Mouse (Mus musculus) embryonic facial prominence, embryonic 13.5 days (tissue): Measurements from ENCODE around the gene Cdh26. TPM values are rescaled to one million over a fixed set of nuclear protein-coding genes. Genes with fewer than 3 reads are reported as not detected.
A peak's percentile ranks its signal among the peaks of the same experiment; 100 is the strongest.

Experiments
- ATAC-seq: fragments of 200-750 bp; cut with Nextera tagmentation; 2 replicates; pipeline ENCODE4 v1.8.0; 2017; ENCODE audit warnings: low read depth; ENCODE audit not compliant: insufficient number of reproducible peaks, insufficient read depth, low FRiP score, low TSS enrichment
- H3K27ac ChIP-seq: fragments of 300-500 bp; sonication (generic); 2 replicates; pipeline ENCODE4 v1.5.1; 2015; ENCODE audit warnings: moderate library complexity, mild to moderate bottlenecking, inconsistent platforms
- H3K27me3 ChIP-seq: fragments of 300-500 bp; sonication (generic); 2 replicates; pipeline ENCODE4 v1.6.1; 2015; ENCODE audit warnings: mild to moderate bottlenecking, inconsistent platforms
- H3K36me3 ChIP-seq: fragments of 300-500 bp; sonication (generic); 2 replicates; pipeline ENCODE4 v1.6.1; 2015; ENCODE audit warnings: mild to moderate bottlenecking, inconsistent platforms
- H3K4me1 ChIP-seq: fragments of 300-500 bp; sonication (generic); 2 replicates; pipeline ENCODE4 v1.6.1; 2015; ENCODE audit warnings: inconsistent platforms
- H3K4me2 ChIP-seq: fragments of 300-500 bp; sonication (generic); 2 replicates; pipeline ENCODE4 v1.6.1; 2015; ENCODE audit warnings: moderate library complexity, mild to moderate bottlenecking, inconsistent platforms
- H3K4me3 ChIP-seq: fragments of 300-500 bp; sonication (generic); 2 replicates; pipeline ENCODE4 v1.5.1; 2015; ENCODE audit warnings: mild to moderate bottlenecking, inconsistent platforms
- H3K9ac ChIP-seq: fragments of 300-500 bp; sonication (generic); 2 replicates; pipeline ENCODE4 v1.6.1; 2015; ENCODE audit warnings: mild to moderate bottlenecking, inconsistent platforms
- H3K9me3 ChIP-seq: fragments of 300-500 bp; sonication (generic); 2 replicates; pipeline ENCODE4 v1.6.1; 2016; ENCODE audit warnings: inconsistent platforms
- WGBS: fragments of 180-500 bp; shearing (Covaris S2); methylation state at CpG from one replicate; pipeline ENCODE4 v1.1.7; 2015; ENCODE audit warnings: mixed read lengths; 5-methylcytosine and 5-hydroxymethylcytosine counted together
- polyA plus RNA-seq: library from polyadenylated mRNA; unstranded; fragments of >200 nt; fragmentation: Nextera tagmentation; extraction: Ambion mirVana; gene quantifications from 2 replicates; pipeline ENCODE4 v1.2.1, GENCODE M21; 2015

Cdh26 gene
- 0.59 and 1.7 TPM in 2 replicates for polyA plus RNA-seq

GRCm38 (mm10) chr2:178430231-178430630 lies at the start of gene Cdh26:
Gene Cdh26, plus strand, starts transcription at chr2:178430531.
- no peaks in the 10 kb centered on the region for H3K9me3 ChIP-seq
- H3K27me3 ChIP-seq: peaks cover 6% of the 10 kb centered on the region; the same call in 1 of the 2 replicates
- H3K4me2 ChIP-seq: no peak within 1 kb of the TSS
- no peak within 1 kb of the TSS for H3K9ac ChIP-seq
- H3K27ac ChIP-seq: no peak within 1 kb of the TSS
- H3K36me3 ChIP-seq: no peaks in the 10 kb centered on the region
- ATAC-seq: no peak
- 93% methylated on average over 4 of the region's 4 CpGs for WGBS
- H3K4me3 ChIP-seq: no peak within 1 kb of the TSS
- H3K4me1 ChIP-seq: peaks cover 12% of the 10 kb centered on the region

- H3K4me3 ChIP-seq: no peak within 1 kb of the TSS
- H3K9me3 ChIP-seq: peaks cover 4% of the 10 kb centered on the region; the same call in 1 of the 2 replicates
- H3K27me3 ChIP-seq: peaks cover 4% of the 10 kb centered on the region; the same call in 1 of the 2 replicates
- H3K4me2 ChIP-seq: no peak within 1 kb of the TSS
- no peaks in the 10 kb centered on the region for H3K36me3 ChIP-seq
- H3K9ac ChIP-seq: no peak within 1 kb of the TSS
- H3K4me1 ChIP-seq: no peaks in the 10 kb centered on the region
- H3K27ac ChIP-seq: no peak within 1 kb of the TSS
- 87% methylated on average over 52 of the region's 52 CpGs for WGBS
- ATAC-seq: peak; percentile 52; the same call in 1 of the 2 replicates
These were observed 23.1 kb upstream of the Cdh26 start, which contains the start of gene Sycp2 for GRCm38 (mm10) chr2:178407053-178407815. Gene Sycp2, minus strand, starts transcription at chr2:178407685.

GRCm38 (mm10) chr2:178409024-178409423 lies 21.3 kb upstream of the Cdh26 start:
- Histone ChIP-seq H3K9ac (no peak overlapping the region), H3K27ac (no peak overlapping the region), H3K4me3 (no peak overlapping the region), H3K36me3 (no peaks in the 10 kb centered on the region), H3K4me1 (peaks cover 15% of the 10 kb centered on the region), H3K9me3 (peaks cover 4% of the 10 kb centered on the region; the same call in 1 of the 2 replicates), H3K27me3 (peaks cover 21% of the 10 kb centered on the region), H3K4me2 (no peak overlapping the region)
- ATAC-seq: no peak
- WGBS: 48% methylated on average over 1 of the region's 1 CpGs

GRCm38 (mm10) chr2:178410286-178410685 lies 20.0 kb upstream of the Cdh26 start:
- Histone ChIP-seq H3K27me3 (peaks cover 22% of the 10 kb centered on the region), H3K9ac (no peak overlapping the region), H3K27ac (no peak overlapping the region), H3K4me2 (no peak overlapping the region), H3K9me3 (peaks cover 4% of the 10 kb centered on the region; the same call in 1 of the 2 replicates), H3K36me3 (no peaks in the 10 kb centered on the region), H3K4me1 (peaks cover 23% of the 10 kb centered on the region), H3K4me3 (no peak overlapping the region)
- WGBS: 70% methylated on average over 6 of the region's 6 CpGs
- no peak for ATAC-seq

- peaks cover 22% of the 10 kb centered on the region for H3K27me3 ChIP-seq
- WGBS: 49% methylated on average over 6 of the region's 6 CpGs
- peaks cover 23% of the 10 kb centered on the region for H3K4me1 ChIP-seq
- H3K36me3 ChIP-seq: no peaks in the 10 kb centered on the region
- H3K4me2 ChIP-seq: peak overlapping the region; percentile 100; the same call in 1 of the 2 replicates
- H3K9ac ChIP-seq: no peak overlapping the region
- H3K4me3 ChIP-seq: no peak overlapping the region
- 0 out of 2 replicates have a peak, but pooled peaks cover under 1% of the 10 kb centered on the region for H3K9me3 ChIP-seq
- H3K27ac ChIP-seq: no peak overlapping the region
- no peak for ATAC-seq
These were observed 17.7 kb upstream of the Cdh26 start for GRCm38 (mm10) chr2:178412598-178412997.

- WGBS: 61% methylated on average over 13 of the region's 13 CpGs
- H3K4me1 ChIP-seq: peaks cover 23% of the 10 kb centered on the region
- H3K36me3 ChIP-seq: peaks cover 4% of the 10 kb centered on the region
- H3K9me3 ChIP-seq: no peaks in the 10 kb centered on the region
- H3K27me3 ChIP-seq: peaks cover 22% of the 10 kb centered on the region
- no peak for ATAC-seq
- 0 out of 2 replicates have a peak overlapping the region, but pooled peaks have one; percentile 75 for H3K9ac ChIP-seq
- H3K4me3 ChIP-seq: peak overlapping the region; percentile 66
- H3K27ac ChIP-seq: no peak overlapping the region
- peak overlapping the region; percentile 100 for H3K4me2 ChIP-seq
These were observed 17.2 kb upstream of the Cdh26 start for GRCm38 (mm10) chr2:178413081-178413480.

GRCm38 (mm10) chr2:178413481-178414260 lies 16.7 kb upstream of the Cdh26 start:
- H3K27ac ChIP-seq: 0 out of 2 replicates have a peak overlapping the region, but pooled peaks have one; percentile 51
- peaks cover 22% of the 10 kb centered on the region for H3K27me3 ChIP-seq
- H3K4me3 ChIP-seq: peak overlapping the region; percentile 66
- peaks cover 6% of the 10 kb centered on the region for H3K36me3 ChIP-seq
- peaks cover 23% of the 10 kb centered on the region for H3K4me1 ChIP-seq
- ATAC-seq: no peak
- 17% methylated on average over 75 of the region's 75 CpGs for WGBS
- H3K4me2 ChIP-seq: peak overlapping the region; percentile 100
- H3K9ac ChIP-seq: peak overlapping the region; percentile 75
- H3K9me3 ChIP-seq: no peaks in the 10 kb centered on the region

- Histone ChIP-seq H3K4me3 (peak within 1 kb of the TSS; percentile 66), H3K27me3 (peaks cover 22% of the 10 kb centered on the region), H3K36me3 (peaks cover 6% of the 10 kb centered on the region), H3K9ac (peak within 1 kb of the TSS; percentile 75), H3K4me2 (peak within 1 kb of the TSS; percentile 100), H3K9me3 (no peaks in the 10 kb centered on the region), H3K4me1 (peaks cover 23% of the 10 kb centered on the region), H3K27ac (peak within 1 kb of the TSS; percentile 51)
- peak; percentile 75 for ATAC-seq
- under 1% methylated on average over 68 of the region's 74 CpGs for WGBS
These were observed 15.8 kb upstream of the Cdh26 start, which contains the start of the genes Ppp1r3d and Fam217b for GRCm38 (mm10) chr2:178414261-178415149. Gene Ppp1r3d, minus strand, starts transcription at chr2:178414472. Gene Fam217b, plus strand, starts transcription at chr2:178414524.

GRCm38 (mm10) chr2:178415150-178415448 lies 15.2 kb upstream of the Cdh26 start:
- 22% methylated on average over 3 of the region's 3 CpGs for WGBS

GRCm38 (mm10) chr2:178416427-178416826 lies 13.9 kb upstream of the Cdh26 start:
- Histone ChIP-seq H3K9me3 (no peaks in the 10 kb centered on the region), H3K4me2 (no peak overlapping the region), H3K9ac (no peak overlapping the region), H3K36me3 (peaks cover 6% of the 10 kb centered on the region), H3K27me3 (peaks cover 22% of the 10 kb centered on the region), H3K4me1 (peaks cover 30% of the 10 kb centered on the region), H3K27ac (no peak overlapping the region), H3K4me3 (no peak overlapping the region)
- 45% methylated on average over 13 of the region's 13 CpGs for WGBS
- ATAC-seq: no peak

More at GRCm38 (mm10) chr2:178415150-178415448, 15.2 kb upstream of the Cdh26 start:
- no peak for ATAC-seq
- peak overlapping the region; percentile 51; the same call in 1 of the 2 replicates for H3K27ac ChIP-seq
- H3K9me3 ChIP-seq: no peaks in the 10 kb centered on the region
- peak overlapping the region; percentile 100 for H3K4me2 ChIP-seq
- peak overlapping the region; percentile 75; the same call in 1 of the 2 replicates for H3K9ac ChIP-seq
- H3K4me1 ChIP-seq: peaks cover 23% of the 10 kb centered on the region
- peaks cover 6% of the 10 kb centered on the region for H3K36me3 ChIP-seq
- H3K4me3 ChIP-seq: peak overlapping the region; percentile 66
- peaks cover 22% of the 10 kb centered on the region for H3K27me3 ChIP-seq
